Mouse (Mus musculus): ENCODE data around the gene Rnf152.

The Rnf152 gene

GRCm38 (mm10) chr1:105311899-105312600, 44.5 kb downstream of the Rnf152 start:
- no peak for DNase-seq

DNA sequence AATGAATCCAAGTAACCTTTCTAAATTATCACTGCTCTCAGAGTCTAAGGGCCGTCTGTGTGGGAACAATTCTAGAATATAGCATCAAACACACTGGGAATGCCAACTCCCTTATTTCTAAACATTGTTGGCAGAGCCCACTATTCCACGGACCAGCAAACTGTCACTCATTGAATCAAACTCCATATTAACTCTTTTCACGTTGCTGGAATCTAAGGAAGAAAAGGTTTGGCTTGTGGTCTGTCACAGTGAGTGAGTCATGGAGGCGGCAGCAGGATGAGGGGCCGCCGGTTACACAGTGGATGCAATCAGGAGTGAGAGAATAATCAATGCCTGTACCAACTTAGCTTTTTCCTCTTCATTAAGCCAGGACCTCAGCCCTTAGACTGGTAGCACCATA, 54.3 kb downstream of the Rnf152 start:
- DNase-seq = no peak

DNA sequence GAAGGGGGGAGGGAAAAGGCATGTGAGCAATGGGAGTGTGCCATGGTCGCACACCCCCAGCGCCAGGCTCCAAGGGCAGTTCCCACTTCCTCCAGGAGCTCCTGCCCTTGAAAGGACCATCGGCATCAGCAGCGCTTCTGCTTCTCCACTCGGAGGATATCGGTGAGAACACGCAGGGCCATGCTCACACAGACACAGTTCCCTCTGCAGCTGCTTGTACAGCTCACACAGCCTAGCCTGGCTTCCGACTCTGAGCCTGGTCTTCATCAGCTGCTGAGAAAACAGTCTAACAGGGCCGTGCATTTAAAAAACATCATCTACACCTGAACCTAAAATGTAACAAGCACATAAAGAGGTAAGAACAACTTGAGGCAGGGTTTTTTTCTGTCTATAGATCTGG, 54.7 kb downstream of the Rnf152 start:
- peak; percentile 31 to 40 for DNase-seq

DNA sequence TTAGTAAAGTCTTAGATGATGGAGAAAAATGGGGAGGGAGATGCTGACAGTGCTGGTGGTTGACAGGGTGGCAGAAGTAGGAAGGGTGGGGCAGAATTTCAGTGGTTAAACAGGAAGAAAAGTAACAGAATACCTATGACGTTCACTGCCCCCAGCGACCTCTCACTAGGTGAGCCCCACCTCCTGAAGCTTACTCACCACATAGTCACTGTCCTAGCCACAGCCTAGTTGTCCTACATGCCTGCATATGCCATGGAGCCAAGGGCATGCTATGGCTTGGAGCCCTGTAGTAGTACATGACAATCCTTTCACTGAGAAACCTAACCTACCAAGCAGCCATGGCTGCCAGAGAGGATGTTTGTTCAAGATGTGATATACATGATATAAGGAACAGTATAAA, 64.7 kb downstream of the Rnf152 start:
- DNase-seq = no peak

DNA sequence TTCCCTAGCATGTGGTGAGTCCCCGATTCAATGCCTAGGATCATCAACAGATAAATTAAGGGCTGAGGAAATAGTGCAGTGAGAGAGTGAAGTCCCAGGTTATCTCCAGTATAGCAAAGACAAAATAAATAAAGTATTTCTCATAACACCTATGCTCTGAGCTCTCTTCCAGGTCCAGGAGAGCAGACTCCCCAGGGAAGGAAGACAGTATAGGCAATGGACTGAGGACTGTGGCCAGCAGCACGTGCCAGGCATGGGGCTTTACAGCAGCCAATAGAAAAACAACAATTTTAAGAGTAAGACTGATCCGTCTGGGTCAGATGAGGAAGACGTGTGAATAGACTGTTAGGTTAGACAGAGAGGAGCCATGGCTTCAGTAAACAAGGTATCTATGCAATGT, 69.0 kb downstream of the Rnf152 start:
- no peak for DNase-seq

- DNase-seq = no peak
These were observed 69.6 kb downstream of the Rnf152 start for GRCm38 (mm10) chr1:105286906-105287305.

- DNase-seq = no peak
These were observed 71.5 kb downstream of the Rnf152 start for GRCm38 (mm10) chr1:105285001-105285400.

DNA sequence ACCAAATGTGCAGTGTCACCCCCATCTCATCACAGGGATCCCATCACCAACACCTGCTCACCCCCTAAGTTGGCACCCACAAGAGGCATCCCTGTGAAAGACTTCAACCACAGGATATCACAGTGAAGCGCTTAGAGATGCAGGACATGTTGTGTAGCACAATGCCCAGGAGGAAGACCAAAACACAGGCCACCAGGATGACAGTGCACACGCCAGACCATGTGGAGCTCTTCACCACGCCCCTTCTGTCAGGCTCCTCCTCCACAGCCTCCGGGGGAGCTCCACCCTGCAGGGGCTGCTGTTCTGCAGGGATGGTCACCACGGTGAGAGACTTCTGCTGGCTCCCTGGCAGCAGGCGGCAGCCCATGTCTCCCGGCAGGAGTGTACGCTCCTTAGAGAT, 72.4 kb downstream of the Rnf152 start:
- no peak for DNase-seq

- DNase-seq = peak in 1 of 2 experiments; percentile 27
These were observed 75.2 kb downstream of the Rnf152 start for GRCm38 (mm10) chr1:105281277-105281676.

- no peak for DNase-seq
These were observed 76.3 kb downstream of the Rnf152 start for GRCm38 (mm10) chr1:105280160-105280559.

DNA sequence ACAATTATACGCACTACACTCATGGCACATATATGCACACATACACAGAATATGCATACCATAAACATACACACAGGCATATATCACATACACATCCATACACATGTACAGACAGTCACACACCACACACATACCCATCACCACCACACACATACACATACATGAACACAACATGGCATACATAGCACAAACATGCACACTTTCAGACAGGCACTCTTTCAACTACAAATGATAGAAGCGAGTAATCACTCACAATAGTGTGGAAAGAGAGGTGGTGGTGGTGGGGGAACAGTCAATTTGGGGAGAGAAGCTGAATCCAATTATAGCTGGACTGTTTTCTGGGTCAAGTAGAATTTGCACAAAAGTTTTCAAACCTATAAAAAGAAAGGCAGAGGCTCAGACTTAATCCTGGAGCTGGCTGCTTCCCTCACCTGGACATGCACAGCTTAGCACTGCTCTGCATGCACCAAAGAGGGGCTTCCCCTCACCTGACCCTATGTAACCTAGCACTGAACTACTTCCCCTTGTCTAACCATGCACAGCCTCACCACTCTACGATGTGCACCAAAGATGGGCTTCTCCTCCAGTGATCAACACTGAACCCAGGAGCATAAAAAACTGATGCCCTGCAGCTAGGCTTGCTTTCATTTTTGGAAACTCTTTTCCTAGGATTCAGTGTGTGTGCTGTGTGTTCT, 81.9 kb downstream of the Rnf152 start:
- DNase-seq = no peak

GRCm38 (mm10) chr1:105271104-105271503, 85.4 kb downstream of the Rnf152 start:
- peak; percentile 73 to 79 for DNase-seq

- no peak for DNase-seq
These were observed 93.1 kb downstream of the Rnf152 start for GRCm38 (mm10) chr1:105263283-105264033.

DNA sequence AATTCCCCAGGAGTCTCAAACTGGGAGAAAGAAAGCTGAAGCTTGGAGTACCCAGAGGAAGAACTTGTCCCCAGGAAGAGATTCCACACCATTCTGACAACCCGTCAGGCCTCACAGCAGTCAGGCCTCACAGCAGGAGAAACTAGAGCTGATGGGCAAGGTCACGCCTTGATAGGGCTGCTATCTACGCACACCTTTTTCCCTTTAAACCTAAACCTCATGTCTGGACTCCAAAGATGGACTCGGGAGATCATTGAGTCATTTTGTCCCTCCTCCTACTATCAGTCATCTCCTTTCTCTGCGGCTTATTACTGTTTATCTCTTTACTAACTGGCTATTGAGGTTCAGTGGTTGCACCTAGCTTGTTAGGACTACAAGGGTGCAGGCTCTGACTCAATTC, 96.3 kb downstream of the Rnf152 start:
- DNase-seq = no peak

- no peak for DNase-seq
These were observed 99.3 kb downstream of the Rnf152 start for GRCm38 (mm10) chr1:105257199-105257598.

- DNase-seq = no peak
These were observed 107.3 kb downstream of the Rnf152 start for GRCm38 (mm10) chr1:105249190-105249589.

- no peak for DNase-seq
These were observed 109.9 kb downstream of the Rnf152 start for GRCm38 (mm10) chr1:105246651-105247050.

DNA sequence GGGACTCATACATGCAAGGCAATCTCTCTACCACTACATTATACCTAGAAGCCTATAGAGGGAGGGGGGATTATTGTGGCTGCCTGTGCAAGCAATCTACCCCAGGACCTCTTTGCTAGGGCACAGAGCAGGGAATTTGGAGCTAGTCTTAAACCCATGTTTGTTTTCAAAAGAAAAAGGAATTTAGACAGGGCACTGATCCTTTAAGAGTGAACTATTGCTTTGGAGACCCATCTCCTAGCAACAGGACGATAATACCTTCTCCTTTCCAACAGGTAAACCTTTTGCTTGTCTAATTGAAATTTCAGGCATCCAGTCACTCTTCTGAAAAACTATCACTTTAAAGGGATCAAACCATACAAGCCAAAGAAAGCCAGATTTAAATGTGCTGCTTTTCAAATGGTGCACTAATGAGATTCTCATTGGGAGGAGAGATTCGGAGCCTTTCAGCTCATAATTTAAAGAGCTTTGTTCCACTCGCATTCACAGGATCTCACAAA, 110.4 kb downstream of the Rnf152 start:
- DNase-seq = no peak

- DNase-seq = no peak
These were observed 113.0 kb downstream of the Rnf152 start for GRCm38 (mm10) chr1:105243359-105244142.

- DNase-seq = no peak
These were observed 116.3 kb downstream of the Rnf152 start for GRCm38 (mm10) chr1:105240185-105240584.
